In genomic region chr11:78377549-78378159, GRCm38 (mm10) we compare ENCODE assay signal across 23 mouse cellular contexts. TPM values are rescaled to one million over a fixed set of nuclear protein-coding genes. Genes with fewer than 3 reads are reported as not detected.
DNase-seq lines count a peak whose midpoint lies in the region; ATAC-seq and TF ChIP-seq lines count a peak whose summit lies in the region.
"Had no signal": no experiment of that assay in that cellular context is flagged by ENCODE, and none has a peak within 500 bp of the region (broad histone marks: within the 10 kb centered on the region; RNA-seq: fewer than 3 reads in every experiment).

No protein-coding gene starts in this region.

- H3K27me3 ChIP-seq in kidney, postnatal 0 days (ENCODE audit: insufficient read depth, low read length), result no peaks in the 10 kb centered on the region
- no peaks in the 10 kb centered on the region for H3K27me3 ChIP-seq in embryonic facial prominence, embryonic 15.5 days
- H3K27me3 ChIP-seq in intestine, embryonic 16.5 days (replicated peaks; ENCODE audit: control insufficient read depth, insufficient read depth, low read length), result no peaks in the 10 kb centered on the region
- H3K27me3 ChIP-seq in stomach, embryonic 14.5 days (ENCODE audit: control insufficient read depth, insufficient read depth, low read length), result no peaks in the 10 kb centered on the region
- H3K27me3 ChIP-seq in hindbrain, postnatal 0 days (ENCODE audit: insufficient read depth, low read length), result no peaks in the 10 kb centered on the region
- H3K27me3 ChIP-seq: embryonic facial prominence, embryonic 13.5 days had no signal

- 7% methylated on average over 12 of the region's 12 CpGs for WGBS in kidney, postnatal 0 days
- WGBS in embryonic facial prominence, embryonic 15.5 days, result 33% methylated on average over 12 of the region's 12 CpGs
- 21% methylated on average over 7 of the region's 12 CpGs for WGBS in intestine, embryonic 16.5 days
- WGBS in stomach, embryonic 14.5 days, result 26% methylated on average over 11 of the region's 12 CpGs
- 58% methylated on average over 12 of the region's 12 CpGs for WGBS in hindbrain, postnatal 0 days

- no peak overlapping the region for H3K9ac ChIP-seq in kidney, postnatal 0 days (ENCODE audit: low read depth, low read length)
- no peak overlapping the region for H3K9ac ChIP-seq in embryonic facial prominence, embryonic 15.5 days
- no peak overlapping the region for H3K9ac ChIP-seq in intestine, embryonic 16.5 days (ENCODE audit: low read depth, low read length)
- no peak overlapping the region for H3K9ac ChIP-seq in stomach, embryonic 14.5 days (replicated peaks; ENCODE audit: low read depth, low read length)
- no peak overlapping the region for H3K9ac ChIP-seq in hindbrain, postnatal 0 days (replicated peaks; ENCODE audit: low read length)
- H3K9ac ChIP-seq: embryonic facial prominence, embryonic 13.5 days; liver, embryonic 12.5 days; lung, embryonic 14.5 days had no signal

- TF ChIP-seq CTCF in kidney, postnatal 0 days (IDR thresholded peaks at IDR 0.05; ENCODE audit: low read depth), result no peak
- TF ChIP-seq CTCF in hindbrain, postnatal 0 days (IDR thresholded peaks at IDR 0.05; ENCODE audit: low read depth), result no peak

- peak; percentile 61 for DNase-seq in kidney, postnatal 0 days (ENCODE audit: low spot score)
- DNase-seq in kidney, adult 8-10 months, result no peak
- DNase-seq in hindbrain, postnatal 0 days (ENCODE audit: low spot score), result no peak
- no peak for DNase-seq in layer of hippocampus, adult 9-10 months (ENCODE audit: low spot score)
- DNase-seq: cerebellum, adult 8-10 months; lung, embryonic 14.5 days; thymus, postnatal 25 days had no signal

- no peak overlapping the region for H3K4me2 ChIP-seq in kidney, postnatal 0 days (ENCODE audit: low read length)
- no peak overlapping the region for H3K4me2 ChIP-seq in embryonic facial prominence, embryonic 15.5 days (replicated peaks)
- no peak overlapping the region for H3K4me2 ChIP-seq in intestine, embryonic 16.5 days (ENCODE audit: low read depth, low read length)
- H3K4me2 ChIP-seq in stomach, embryonic 14.5 days (replicated peaks; ENCODE audit: low read depth, low read length), result no peak overlapping the region
- no peak overlapping the region for H3K4me2 ChIP-seq in hindbrain, postnatal 0 days (ENCODE audit: low read depth, low read length)
- H3K4me2 ChIP-seq: embryonic facial prominence, embryonic 13.5 days; liver, embryonic 12.5 days; lung, embryonic 14.5 days had no signal

- no peak overlapping the region for H3K4me3 ChIP-seq in kidney, postnatal 0 days (replicated peaks; ENCODE audit: low read depth, low read length)
- H3K4me3 ChIP-seq in embryonic facial prominence, embryonic 15.5 days (replicated peaks), result no peak overlapping the region
- no peak overlapping the region for H3K4me3 ChIP-seq in intestine, embryonic 16.5 days (ENCODE audit: low read length)
- H3K4me3 ChIP-seq in stomach, embryonic 14.5 days (ENCODE audit: low read depth, low read length), result no peak overlapping the region
- no peak overlapping the region for H3K4me3 ChIP-seq in hindbrain, postnatal 0 days (ENCODE audit: low read length)
- H3K4me3 ChIP-seq: embryonic facial prominence, embryonic 13.5 days; forebrain, embryonic 10.5 days; liver, embryonic 12.5 days had no signal

- peaks cover 12% of the 10 kb centered on the region for H3K4me1 ChIP-seq in kidney, postnatal 0 days (replicated peaks; ENCODE audit: insufficient read depth, low read length)
- H3K4me1 ChIP-seq in embryonic facial prominence, embryonic 15.5 days, result peaks cover 12% of the 10 kb centered on the region; the same call in 1 of the 2 replicates
- H3K4me1 ChIP-seq in intestine, embryonic 16.5 days (ENCODE audit: control insufficient read depth, insufficient read depth, low read length), result peaks cover 12% of the 10 kb centered on the region
- H3K4me1 ChIP-seq in stomach, embryonic 14.5 days (ENCODE audit: control insufficient read depth, insufficient read depth, low read length), result no peaks in the 10 kb centered on the region
- no peaks in the 10 kb centered on the region for H3K4me1 ChIP-seq in hindbrain, postnatal 0 days (ENCODE audit: insufficient read depth, low read length)
- H3K4me1 ChIP-seq: liver, embryonic 12.5 days had no signal

- no peaks in the 10 kb centered on the region for H3K9me3 ChIP-seq in kidney, postnatal 0 days (replicated peaks; ENCODE audit: low read length)
- no peaks in the 10 kb centered on the region for H3K9me3 ChIP-seq in embryonic facial prominence, embryonic 15.5 days (replicated peaks)
- no peaks in the 10 kb centered on the region for H3K9me3 ChIP-seq in intestine, embryonic 16.5 days (ENCODE audit: control insufficient read depth, low read length)
- H3K9me3 ChIP-seq in stomach, embryonic 14.5 days (ENCODE audit: control insufficient read depth, low read depth, low read length), result no peaks in the 10 kb centered on the region
- no peaks in the 10 kb centered on the region for H3K9me3 ChIP-seq in hindbrain, postnatal 0 days (ENCODE audit: low read length)
- H3K9me3 ChIP-seq: embryonic facial prominence, embryonic 13.5 days; forebrain, embryonic 10.5 days; liver, embryonic 12.5 days had no signal

- peak; percentile 65 for ATAC-seq in kidney, postnatal 0 days (replicated peaks; ENCODE audit: low FRiP score, low read depth)
- ATAC-seq in embryonic facial prominence, embryonic 15.5 days (ENCODE audit: insufficient number of reproducible peaks, low FRiP score, low TSS enrichment, low read depth), result peak; percentile 30; the same call in 1 of the 2 replicates
- peak; percentile 93 for ATAC-seq in intestine, embryonic 16.5 days
- ATAC-seq in stomach, embryonic 14.5 days (ENCODE audit: insufficient number of reproducible peaks, insufficient read depth, low FRiP score, low read depth), result peak; percentile 57
- ATAC-seq in hindbrain, postnatal 0 days, result no peak
- ATAC-seq: liver, embryonic 12.5 days had no signal

- no peak overlapping the region for H3K27ac ChIP-seq in kidney, postnatal 0 days
- H3K27ac ChIP-seq in embryonic facial prominence, embryonic 15.5 days (replicated peaks), result no peak overlapping the region
- no peak overlapping the region for H3K27ac ChIP-seq in intestine, embryonic 16.5 days (ENCODE audit: low read length)
- no peak overlapping the region for H3K27ac ChIP-seq in stomach, embryonic 14.5 days (ENCODE audit: low read length)
- no peak overlapping the region for H3K27ac ChIP-seq in hindbrain, postnatal 0 days
- H3K27ac ChIP-seq: embryonic facial prominence, embryonic 13.5 days; forebrain, embryonic 10.5 days; liver, embryonic 12.5 days had no signal

- H3K36me3 ChIP-seq in kidney, postnatal 0 days (ENCODE audit: insufficient read depth, low read length), result no peaks in the 10 kb centered on the region
- no peaks in the 10 kb centered on the region for H3K36me3 ChIP-seq in embryonic facial prominence, embryonic 15.5 days
- H3K36me3 ChIP-seq in intestine, embryonic 16.5 days (ENCODE audit: control insufficient read depth, insufficient read depth, low read length), result no peaks in the 10 kb centered on the region
- no peaks in the 10 kb centered on the region for H3K36me3 ChIP-seq in stomach, embryonic 14.5 days (ENCODE audit: control insufficient read depth, insufficient read depth, low read length)
- no peaks in the 10 kb centered on the region for H3K36me3 ChIP-seq in hindbrain, postnatal 0 days (ENCODE audit: insufficient read depth, low read length)
- H3K36me3 ChIP-seq: embryonic facial prominence, embryonic 13.5 days; forebrain, embryonic 10.5 days; liver, embryonic 12.5 days had no signal

RNA-seq across cellular contexts. Expression of gene Foxn1, which starts 8.7 kb away (rescaled TPM):
- not detected in 2 replicates for polyA plus RNA-seq in kidney, postnatal 0 days (2015; fragmentation: Nextera tagmentation; extraction: Ambion mirVana)
- polyA plus RNA-seq in embryonic facial prominence, embryonic 15.5 days (2015; fragmentation: Nextera tagmentation; extraction: Ambion mirVana), result 4.2 and 4.6 TPM in 2 replicates
- polyA plus RNA-seq in intestine, embryonic 16.5 days (2015; fragmentation: Nextera tagmentation; extraction: Ambion mirVana), result not detected in 2 replicates
- polyA plus RNA-seq in stomach, embryonic 14.5 days (2014; fragmentation: Nextera tagmentation; extraction: Ambion mirVana), result 0.45 and 0.64 TPM in 2 replicates
- total RNA-seq in hindbrain, postnatal 0 days (2014; rRNA removed), result not detected in 2 replicates
- polyA plus RNA-seq in hindbrain, postnatal 0 days (2015; fragmentation: Nextera tagmentation; extraction: Ambion mirVana), result not detected in 2 replicates
- total RNA-seq: common myeloid progenitor, adult 5-6 weeks; ES-E14; gastrocnemius, adult 8-10 months; heart, adult 8-10 months; layer of hippocampus, postnatal 25 days; midbrain, postnatal 0 days had no signal
- polyA plus RNA-seq: forebrain, embryonic 10.5 days; heart, postnatal 0 days; large intestine, adult 2 months; liver, embryonic 12.5 days; lung, embryonic 14.5 days; midbrain, postnatal 0 days had no signal

RNA-seq across cellular contexts. Expression of gene Unc119, which starts 34.4 kb away (rescaled TPM):
- 30.4 TPM in 2 replicates for polyA plus RNA-seq in kidney, postnatal 0 days (2015; fragmentation: Nextera tagmentation; extraction: Ambion mirVana)
- 46.9 and 54.2 TPM in 2 replicates for polyA plus RNA-seq in embryonic facial prominence, embryonic 15.5 days (2015; fragmentation: Nextera tagmentation; extraction: Ambion mirVana)
- 29.5 and 29.9 TPM in 2 replicates for polyA plus RNA-seq in intestine, embryonic 16.5 days (2015; fragmentation: Nextera tagmentation; extraction: Ambion mirVana)
- 45.9 and 47.5 TPM in 2 replicates for polyA plus RNA-seq in stomach, embryonic 14.5 days (2014; fragmentation: Nextera tagmentation; extraction: Ambion mirVana)
- 125 and 154 TPM in 2 replicates for total RNA-seq in hindbrain, postnatal 0 days (2014; rRNA removed)
- 76.2 and 82.0 TPM in 2 replicates for polyA plus RNA-seq in hindbrain, postnatal 0 days (2015; fragmentation: Nextera tagmentation; extraction: Ambion mirVana)

RNA-seq across cellular contexts. Expression of gene Slc13a2, which starts 44.4 kb away (rescaled TPM):
- polyA plus RNA-seq in kidney, postnatal 0 days (2015; fragmentation: Nextera tagmentation; extraction: Ambion mirVana), result 6.5 and 6.6 TPM in 2 replicates
- polyA plus RNA-seq in embryonic facial prominence, embryonic 15.5 days (2015; fragmentation: Nextera tagmentation; extraction: Ambion mirVana), result 0.07 and 0.11 TPM in 2 replicates
- 4.6 and 6.7 TPM in 2 replicates for polyA plus RNA-seq in intestine, embryonic 16.5 days (2015; fragmentation: Nextera tagmentation; extraction: Ambion mirVana)
- polyA plus RNA-seq in stomach, embryonic 14.5 days (2014; fragmentation: Nextera tagmentation; extraction: Ambion mirVana), result 0.10 TPM in 2 replicates
- 0.10 TPM in 1 of 2 replicates, not detected in the other for total RNA-seq in hindbrain, postnatal 0 days (2014; rRNA removed)
- not detected in 2 replicates for polyA plus RNA-seq in hindbrain, postnatal 0 days (2015; fragmentation: Nextera tagmentation; extraction: Ambion mirVana)
- total RNA-seq: common myeloid progenitor, adult 5-6 weeks; gastrocnemius, adult 8-10 months; heart, adult 8-10 months; layer of hippocampus, postnatal 25 days; left cerebral cortex, postnatal 25 days; midbrain, postnatal 0 days had no signal
- polyA plus RNA-seq: embryonic facial prominence, embryonic 13.5 days; forebrain, embryonic 10.5 days; heart, postnatal 0 days; hindbrain, embryonic 11.5 days; lung, embryonic 14.5 days; midbrain, postnatal 0 days had no signal

RNA-seq across cellular contexts. Expression of gene Pigs, which starts 49.4 kb away (rescaled TPM):
- polyA plus RNA-seq in kidney, postnatal 0 days (2015; fragmentation: Nextera tagmentation; extraction: Ambion mirVana), result 67.5 and 74.9 TPM in 2 replicates
- 78.0 and 84.9 TPM in 2 replicates for polyA plus RNA-seq in embryonic facial prominence, embryonic 15.5 days (2015; fragmentation: Nextera tagmentation; extraction: Ambion mirVana)
- 92.9 and 93.1 TPM in 2 replicates for polyA plus RNA-seq in intestine, embryonic 16.5 days (2015; fragmentation: Nextera tagmentation; extraction: Ambion mirVana)
- 67.7 and 69.8 TPM in 2 replicates for polyA plus RNA-seq in stomach, embryonic 14.5 days (2014; fragmentation: Nextera tagmentation; extraction: Ambion mirVana)
- 88.3 and 89.0 TPM in 2 replicates for total RNA-seq in hindbrain, postnatal 0 days (2014; rRNA removed)
- 105 TPM in 2 replicates for polyA plus RNA-seq in hindbrain, postnatal 0 days (2015; fragmentation: Nextera tagmentation; extraction: Ambion mirVana)

RNA-seq across cellular contexts. Expression of gene Aldoc, which starts 54.9 kb away (rescaled TPM):
- 12.5 and 13.0 TPM in 2 replicates for polyA plus RNA-seq in kidney, postnatal 0 days (2015; fragmentation: Nextera tagmentation; extraction: Ambion mirVana)
- polyA plus RNA-seq in embryonic facial prominence, embryonic 15.5 days (2015; fragmentation: Nextera tagmentation; extraction: Ambion mirVana), result 30.1 and 36.8 TPM in 2 replicates
- 33.3 and 34.0 TPM in 2 replicates for polyA plus RNA-seq in intestine, embryonic 16.5 days (2015; fragmentation: Nextera tagmentation; extraction: Ambion mirVana)
- 18.8 and 21.2 TPM in 2 replicates for polyA plus RNA-seq in stomach, embryonic 14.5 days (2014; fragmentation: Nextera tagmentation; extraction: Ambion mirVana)
- 798 and 822 TPM in 2 replicates for total RNA-seq in hindbrain, postnatal 0 days (2014; rRNA removed)
- polyA plus RNA-seq in hindbrain, postnatal 0 days (2015; fragmentation: Nextera tagmentation; extraction: Ambion mirVana), result 693 and 762 TPM in 2 replicates
